Mouse (Mus musculus) left cerebral cortex, adult 9 months (tissue): ENCODE data around the gene Ifngr2.
A peak's percentile ranks its signal among the peaks of the same experiment; 100 is the strongest.
"Not testable (repeated sequence)": the region's sequence is repeated elsewhere in the genome, so short reads cannot be mapped to it uniquely, and the experiment has no call there.

Source experiments
- DNase-seq, 2 experiments: peaks; one replicate each; pipeline ENCODE4 v3.0.0; 2022; ENCODE audit warnings: low spot score in 2 of 2

The Ifngr2 gene

GRCm38 (mm10) chr16:91546836-91547741 is at the start of gene Ifngr2:
Gene Ifngr2 (plus strand): TSS chr16:91547072.
- peak in 1 of 2 experiments; percentile 46 for DNase-seq

- no peak for DNase-seq
Measured at GRCm38 (mm10) chr16:91498041-91498440, 48.8 kb upstream of the Ifngr2 start.

GRCm38 (mm10) chr16:91504701-91505100 is 42.2 kb upstream of the Ifngr2 start:
- no peak for DNase-seq

DNA sequence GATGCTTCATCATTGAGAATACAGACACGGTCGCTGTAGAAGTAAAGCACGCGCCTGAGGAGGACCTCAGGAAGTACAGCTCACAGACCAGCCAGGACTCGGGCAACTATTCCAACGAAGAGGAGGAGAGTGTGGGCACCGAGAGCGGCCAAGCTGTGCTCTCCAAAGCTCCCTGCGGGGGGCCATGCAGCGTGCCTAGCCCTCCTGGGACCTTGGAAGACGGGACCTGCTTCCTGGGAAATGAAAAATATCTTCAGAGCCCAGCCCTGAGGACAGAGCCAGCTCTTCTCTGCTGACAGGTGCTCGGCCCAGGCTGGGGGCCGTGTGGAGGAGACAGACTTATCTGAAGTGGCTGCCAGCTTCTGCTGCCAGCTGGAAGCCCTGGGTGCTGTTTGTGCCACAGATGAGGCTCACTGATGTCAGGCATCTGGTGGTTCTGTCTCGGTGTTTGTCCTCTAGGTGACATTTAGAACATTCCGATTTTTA is 41.7 kb upstream of the Ifngr2 start:
- DNase-seq = no peak

DNA sequence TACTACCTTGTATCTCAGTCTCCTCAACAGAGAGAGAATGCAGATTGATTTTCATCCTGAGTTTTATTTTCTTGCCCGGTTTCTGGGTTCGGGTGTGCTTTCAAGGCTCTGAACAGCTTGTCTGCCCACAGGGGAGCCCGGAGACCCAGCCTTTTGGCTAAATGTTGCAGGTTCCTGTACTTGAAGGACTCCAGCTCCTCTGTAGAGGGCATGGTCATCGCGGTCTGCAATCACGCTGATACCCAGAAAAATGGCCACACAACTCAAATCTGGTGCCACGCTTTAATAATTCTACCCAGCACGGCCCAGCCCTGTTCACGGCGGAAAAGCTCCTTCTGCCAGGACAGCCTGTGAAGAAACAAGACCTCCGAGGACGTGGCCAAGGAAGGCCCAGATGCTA is 40.5 kb upstream of the Ifngr2 start:
- no peak for DNase-seq

- peak in 1 of 2 experiments; percentile 91 for DNase-seq
Measured at GRCm38 (mm10) chr16:91512161-91512787, 34.6 kb upstream of the Ifngr2 start.

DNA sequence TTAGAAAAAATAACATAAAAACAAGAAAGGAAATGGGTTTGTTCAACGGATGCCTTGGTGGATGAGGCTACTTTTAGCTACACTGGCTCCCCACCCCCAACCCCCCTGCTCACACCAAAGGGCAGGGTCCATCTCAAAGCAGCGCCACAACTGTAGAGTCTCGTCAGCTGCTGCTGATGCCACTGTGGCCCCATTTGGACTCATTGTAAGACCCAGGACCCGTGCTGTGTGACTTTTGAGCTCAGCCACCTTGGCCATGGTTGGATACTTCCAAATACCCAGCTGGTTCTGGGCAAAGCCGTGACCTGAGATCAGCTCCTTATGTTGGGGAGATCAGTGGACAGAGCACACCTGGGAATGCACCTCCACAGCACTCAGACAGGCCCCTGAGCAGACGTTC is 33.8 kb upstream of the Ifngr2 start:
- DNase-seq = no peak

DNA sequence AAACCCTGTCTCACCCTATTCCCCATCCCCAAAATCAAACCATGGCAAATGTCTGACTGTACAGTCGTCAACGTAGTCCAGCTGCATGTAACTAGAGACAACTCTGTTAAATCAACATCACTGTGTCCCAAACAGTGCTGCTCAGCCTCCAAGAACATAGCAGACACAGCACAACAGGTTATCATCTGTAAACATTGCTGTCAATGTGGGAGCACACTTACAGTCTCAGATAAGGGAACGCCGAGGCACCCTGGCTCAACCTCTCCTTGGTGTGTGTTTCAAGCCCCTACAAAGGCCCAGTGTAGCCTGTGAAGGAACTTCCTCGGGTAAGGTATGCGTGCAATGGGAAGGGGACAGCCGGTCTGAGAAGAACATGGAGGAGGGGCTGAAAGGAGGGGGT is 29.9 kb upstream of the Ifngr2 start:
- no peak for DNase-seq

DNA sequence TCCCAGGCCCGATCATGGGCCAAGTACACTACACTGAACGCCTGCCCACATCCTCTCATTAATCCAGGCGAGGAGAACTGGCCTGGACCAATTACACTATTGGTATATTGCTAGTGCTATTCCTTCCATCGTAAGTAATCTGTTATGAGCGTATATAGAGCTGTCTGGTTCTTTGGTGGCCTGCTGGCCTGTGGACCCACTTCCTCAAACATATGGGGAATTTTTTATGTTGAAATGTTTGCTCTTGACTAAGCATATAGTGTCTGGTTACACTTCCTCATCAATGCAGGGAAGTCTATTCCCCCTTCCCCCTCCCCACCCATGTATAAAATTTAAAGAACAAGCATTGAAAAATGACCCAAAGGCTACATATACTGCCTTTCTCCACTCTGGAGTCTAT is 24.8 kb upstream of the Ifngr2 start:
- no peak for DNase-seq

GRCm38 (mm10) chr16:91522479-91523309 is 24.2 kb upstream of the Ifngr2 start:
- DNase-seq = peak in 1 of 2 experiments; percentile 42

- no peak for DNase-seq
Measured at GRCm38 (mm10) chr16:91524206-91524605, 22.7 kb upstream of the Ifngr2 start.

GRCm38 (mm10) chr16:91526274-91526673 is 20.6 kb upstream of the Ifngr2 start:
- DNase-seq = no peak

- DNase-seq = peak in 1 of 2 experiments; percentile 47
Measured at GRCm38 (mm10) chr16:91527051-91527450, 19.8 kb upstream of the Ifngr2 start.

GRCm38 (mm10) chr16:91527500-91527899 is 19.4 kb upstream of the Ifngr2 start:
- DNase-seq = no peak

DNA sequence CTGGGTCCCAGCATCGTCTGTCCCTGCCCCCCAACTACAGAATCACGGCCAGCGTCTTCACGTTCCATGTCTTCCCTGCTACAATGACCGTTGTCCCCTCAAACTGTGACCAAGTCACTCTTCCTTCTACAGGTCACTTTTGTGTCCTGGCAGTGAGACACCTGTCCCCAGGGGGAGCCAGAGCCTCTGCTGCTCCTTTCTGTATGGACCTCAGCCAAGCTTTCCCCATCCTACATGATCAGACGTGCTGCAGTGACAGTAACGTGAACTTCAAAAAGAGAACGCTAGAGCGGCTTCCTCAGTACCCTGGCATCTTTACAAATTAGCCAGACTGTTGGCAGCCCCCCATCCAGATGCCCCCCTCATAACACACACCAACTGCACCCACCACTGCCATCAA is 18.3 kb upstream of the Ifngr2 start:
- no peak for DNase-seq

GRCm38 (mm10) chr16:91530830-91531229 is 16.0 kb upstream of the Ifngr2 start:
- DNase-seq = not testable (repeated sequence)

DNA sequence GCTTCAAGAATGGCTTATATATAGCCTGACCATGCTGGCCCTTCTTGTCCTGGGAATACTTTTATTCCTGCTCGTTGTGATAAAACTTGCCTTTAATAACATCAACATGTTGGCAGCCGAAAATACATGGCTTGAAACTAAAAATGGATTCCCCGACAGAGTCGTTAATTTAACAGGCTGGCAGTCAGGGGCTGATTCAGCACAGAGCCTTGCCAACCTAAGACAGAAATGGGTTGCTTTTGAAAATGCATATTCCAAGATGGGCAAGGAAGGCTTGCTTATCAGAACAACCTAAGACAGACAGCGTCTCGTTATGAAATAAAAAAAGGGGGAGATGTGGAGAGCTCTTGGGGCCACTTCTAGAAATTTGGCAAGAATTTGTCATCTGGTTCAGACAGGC is 15.0 kb upstream of the Ifngr2 start:
- DNase-seq = no peak

DNA sequence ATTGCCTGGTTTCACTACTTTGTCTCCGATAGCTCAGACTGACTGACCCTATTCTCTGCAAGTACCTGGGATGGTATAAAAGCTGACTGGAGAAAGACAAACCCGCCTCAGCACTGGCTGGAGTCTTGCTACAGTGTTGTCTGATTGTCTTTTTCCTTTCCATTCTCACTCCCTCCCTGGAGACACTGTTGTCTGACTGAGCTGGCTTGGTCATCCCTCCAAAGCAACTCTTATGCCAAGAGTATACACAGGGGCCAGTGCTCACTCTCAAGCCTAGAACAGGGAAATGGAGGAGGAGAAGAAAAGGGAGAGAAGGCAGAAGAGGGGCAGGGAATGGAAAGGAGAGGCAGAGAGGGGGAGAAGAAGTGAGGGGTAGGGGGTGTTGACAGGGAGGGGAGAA is 14.4 kb upstream of the Ifngr2 start:
- no peak for DNase-seq

GRCm38 (mm10) chr16:91533097-91534001 is 13.5 kb upstream of the Ifngr2 start:
- no peak for DNase-seq

DNA sequence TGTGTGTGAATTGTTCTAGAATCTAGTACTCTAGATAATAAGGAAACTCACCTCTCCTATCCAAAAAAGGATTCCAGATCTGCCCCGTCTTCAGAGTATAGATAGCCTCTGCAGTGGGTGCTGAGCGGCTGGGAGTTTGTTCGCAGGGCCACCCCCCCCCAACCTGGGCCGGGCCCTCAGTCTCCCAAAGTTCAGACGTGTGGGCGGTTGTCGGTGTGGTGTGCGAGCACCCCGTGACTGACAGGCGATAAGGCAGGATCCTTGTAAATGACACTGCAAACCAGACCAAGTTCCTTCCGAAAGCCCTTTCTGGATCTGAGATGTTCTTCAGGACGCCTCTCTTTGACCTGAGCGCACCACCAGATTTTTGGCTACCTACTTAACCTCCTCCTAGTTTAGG is 12.4 kb upstream of the Ifngr2 start:
- no peak for DNase-seq

GRCm38 (mm10) chr16:91534888-91535287 is 12.0 kb upstream of the Ifngr2 start:
- DNase-seq = no peak
